Comparison of ENCODE assay signal across 12 mouse cellular contexts in the genomic region with DNA sequence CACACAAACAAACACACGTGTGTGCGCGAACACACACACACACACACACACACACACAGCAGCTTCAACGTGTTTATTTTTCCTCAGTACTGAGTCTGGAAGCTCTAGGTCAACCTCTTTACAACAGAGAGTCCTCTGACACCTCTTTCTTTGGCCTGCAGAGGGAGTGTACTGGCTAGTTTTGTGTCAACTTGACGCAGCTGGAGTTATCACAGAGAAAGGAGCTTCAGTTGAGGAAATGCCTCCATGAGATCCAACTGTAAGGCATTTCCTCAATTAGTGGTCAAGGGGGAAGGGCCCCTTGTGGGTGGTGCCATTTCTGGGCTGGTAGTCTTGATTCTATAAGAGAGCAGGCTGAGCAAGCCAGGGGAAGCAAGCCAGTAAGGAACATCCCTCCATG. TPM values are rescaled to one million over a fixed set of nuclear protein-coding genes. Genes with fewer than 3 reads are reported as not detected.
DNase-seq lines count a peak whose midpoint lies in the region; ATAC-seq and TF ChIP-seq lines count a peak whose summit lies in the region.
"Not testable (repeated sequence)": the region's sequence is repeated elsewhere in the genome, so short reads cannot be mapped to it uniquely, and the experiment has no call there.
"Had no signal": no experiment of that assay in that cellular context is flagged by ENCODE, and none has a peak within 500 bp of the region (broad histone marks: within the 10 kb centered on the region; RNA-seq: fewer than 3 reads in every experiment).

No protein-coding gene starts in this region.

- H3K27ac ChIP-seq in liver, postnatal 0 days (ENCODE audit: low read depth): 0 out of 2 replicates have a peak overlapping the region, but pooled peaks have one; percentile 52
- peak overlapping the region; percentile 49 for H3K27ac ChIP-seq in macrophage

- not testable (repeated sequence) for H3K9ac ChIP-seq in liver, postnatal 0 days (replicated peaks)

- 46% methylated on average over 5 of the region's 5 CpGs for WGBS in liver, postnatal 0 days (ENCODE audit: insufficient replicate concordance)
- WGBS in macrophage (ENCODE audit: missing documents): 40% methylated on average over 5 of the region's 5 CpGs

- not testable (repeated sequence) for H3K27me3 ChIP-seq in liver, postnatal 0 days (ENCODE audit: insufficient read depth, low read length)

- peaks cover 18% of the 10 kb centered on the region for H3K4me1 ChIP-seq in liver, postnatal 0 days (ENCODE audit: insufficient read depth)

- not testable (repeated sequence) for H3K9me3 ChIP-seq in liver, postnatal 0 days (ENCODE audit: low read length)

- H3K4me2 ChIP-seq in liver, postnatal 0 days (ENCODE audit: low read depth, low read length): not testable (repeated sequence)

- not testable (repeated sequence) for TF ChIP-seq EP300 in liver, postnatal 0 days (IDR thresholded peaks at IDR 0.05; ENCODE audit: low read depth)

- not testable (repeated sequence) for H3K36me3 ChIP-seq in liver, postnatal 0 days (replicated peaks; ENCODE audit: insufficient read depth, low read length); macrophage (ENCODE audit: inconsistent target)

- H3K79me2 ChIP-seq in macrophage (ENCODE audit: inconsistent target): not testable (repeated sequence)

- peak; percentile 59 for DNase-seq in MEL-GATA-1-ER (ENCODE audit: extremely low read depth, low read depth)
- DNase-seq in c-Kit-positive CD71-negative TER-119-negative erythroid progenitor cells, embryonic 14.5 days (ENCODE audit: low read depth): peak; percentile 45
- peak; percentile 11 for DNase-seq in kidney, postnatal 10 days
- peak; percentile 32 for DNase-seq in liver, postnatal 0 days
- DNase-seq in spleen, postnatal 36 days (ENCODE audit: low spot score in 2 of 2): peak; percentile 32 to 33

- H3K4me3 ChIP-seq in liver, postnatal 0 days (ENCODE audit: low read depth, low read length); macrophage (ENCODE audit: inconsistent target): not testable (repeated sequence)

- ATAC-seq in hematopoietic stem cell, adult 5-6 weeks (replicated peaks in 1 of 2; ENCODE audit: insufficient read depth in 1 of 2, low FRiP score in 2 of 2, low TSS enrichment in 1 of 2, low read depth in 1 of 2, poor library complexity in 2 of 2, severe bottlenecking in 2 of 2): peak; percentile 54 to 65; a peak in 2 of 4 replicates
- peak; percentile 58 for ATAC-seq in liver, postnatal 0 days

- peak; percentile 62 for TF ChIP-seq CTCF in liver, postnatal 0 days (IDR thresholded peaks at IDR 0.05; ENCODE audit: low read depth)

RNA-seq across cellular contexts. Expression of a gene that starts 1.5 kb away (rescaled TPM):
- total RNA-seq in hematopoietic stem cell, adult 5-6 weeks (2017): 5.0 and 7.6 TPM in 2 replicates
- 0.71 and 0.96 TPM in 2 replicates for polyA plus RNA-seq in liver, postnatal 0 days (2015; fragmentation: Nextera tagmentation; extraction: Ambion mirVana)
- under 1 TPM in 2 of 26 experiments, not detected in 24; 0.33 TPM for total RNA-seq in macrophage (2018; cell fraction: chromatin; rRNA removed)
- total RNA-seq in macrophage (2018; cell fraction: cytosol; rRNA removed): under 1 TPM; 0.03 to 0.56 (median 0.23) TPM
- under 1 TPM in 16 of 26 experiments, not detected in 10; 0.17 to 0.89 (median 0.40) TPM for total RNA-seq in macrophage (2018; cell fraction: nucleus; rRNA removed)
- 0.35 to 0.52 TPM (median 0.43 TPM) in 3 replicates for polyA plus RNA-seq in macrophage (2018)
- total RNA-seq: heart, adult 8-10 months; heart, postnatal 14 days had no signal
- polyA plus RNA-seq: erythroblast, embryonic 14.5 days had no signal

RNA-seq across cellular contexts. Expression of a gene that starts 36.5 kb away (rescaled TPM):
- total RNA-seq in hematopoietic stem cell, adult 5-6 weeks (2017): 23.1 and 28.8 TPM in 2 replicates
- 3.9 and 4.1 TPM in 2 replicates for polyA plus RNA-seq in liver, postnatal 0 days (2015; fragmentation: Nextera tagmentation; extraction: Ambion mirVana)
- total RNA-seq in macrophage (2018; cell fraction: chromatin; rRNA removed): 10 to 100 TPM; 20.0 to 82.9 (median 45.3) TPM
- 10 to 100 TPM in 23 of 26 experiments, 1 to 10 TPM in 3; 8.1 to 21.9 (median 13.5) TPM for total RNA-seq in macrophage (2018; cell fraction: cytosol; rRNA removed)
- 10 to 100 TPM; 16.1 to 68.5 (median 36.5) TPM for total RNA-seq in macrophage (2018; cell fraction: nucleus; rRNA removed)
- polyA plus RNA-seq in macrophage (2018): 14.7 to 18.7 TPM (median 16.7 TPM) in 3 replicates

RNA-seq across cellular contexts. Expression of a gene that starts 58.4 kb away (rescaled TPM):
- total RNA-seq in hematopoietic stem cell, adult 5-6 weeks (2017): 3.0 and 6.3 TPM in 2 replicates
- 2.9 and 3.5 TPM in 2 replicates for polyA plus RNA-seq in liver, postnatal 0 days (2015; fragmentation: Nextera tagmentation; extraction: Ambion mirVana)
- total RNA-seq in macrophage (2018; cell fraction: chromatin; rRNA removed): 1 to 10 TPM in 6 of 26 experiments, under 1 TPM in 12, not detected in 8; 0.23 to 3.6 (median 0.62) TPM
- under 1 TPM in 21 of 26 experiments, not detected in 5; 0.05 to 0.46 (median 0.14) TPM for total RNA-seq in macrophage (2018; cell fraction: cytosol; rRNA removed)
- total RNA-seq in macrophage (2018; cell fraction: nucleus; rRNA removed): 1 to 10 TPM in 13 of 26 experiments, under 1 TPM in 12, not detected in 1; 0.24 to 3.3 (median 1.2) TPM
- polyA plus RNA-seq in macrophage (2018): 0.11 TPM in 1 of 3 replicates, not detected in the others
- polyA plus RNA-seq: erythroblast, embryonic 14.5 days; forebrain, embryonic 15.5 days; hindbrain, embryonic 15.5 days had no signal
